Mouse (Mus musculus): ENCODE data around the gene Zfp800.

Gene Zfp800

GRCm38 (mm10) chr6:28397681-28398203, at the start of gene Zfp800:
Gene Zfp800 (minus strand): TSS chr6:28398005.
- DNase-seq (ENCODE audit: low spot score) = no peak

- DNase-seq (ENCODE audit: low spot score) = no peak
These were observed 33.7 kb upstream of the Zfp800 start for GRCm38 (mm10) chr6:28431538-28431855.

DNA sequence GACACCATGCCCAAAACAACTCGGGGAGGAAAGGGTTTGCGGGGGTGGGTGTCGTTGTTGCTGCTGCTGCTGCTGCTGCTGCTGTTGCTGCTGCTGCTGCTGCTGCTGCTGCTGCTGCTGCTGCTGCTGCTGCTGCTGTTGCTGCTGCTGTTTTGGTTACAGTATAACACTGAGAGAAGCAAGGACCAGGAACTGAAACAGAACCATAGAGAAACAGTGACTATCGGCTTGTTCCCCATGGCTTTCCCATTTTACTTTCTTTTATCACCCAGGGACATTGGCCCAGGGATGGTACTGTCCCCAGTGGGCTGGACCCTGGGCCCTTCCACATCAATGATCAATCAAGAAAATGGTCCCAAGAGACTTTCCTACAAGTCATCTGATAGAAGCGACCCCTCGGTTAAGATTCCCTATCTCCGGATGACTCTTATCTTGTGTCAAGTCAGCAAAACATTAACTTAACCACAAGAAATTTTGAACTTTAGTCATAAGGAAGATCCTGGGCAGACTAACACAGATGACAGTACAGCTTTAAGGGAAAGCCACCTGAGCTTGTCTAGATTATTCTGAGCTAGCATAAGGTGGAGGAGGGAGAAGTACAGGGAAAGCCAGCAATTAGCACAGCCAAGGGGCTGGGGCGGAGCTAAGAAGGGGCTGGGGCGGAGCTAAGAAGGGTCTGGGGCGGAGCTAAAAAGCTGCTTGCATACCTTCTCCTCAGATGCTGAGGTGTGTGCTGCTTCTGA, 33.2 kb upstream of the Zfp800 start:
- no peak for DNase-seq (ENCODE audit: low spot score)

- no peak for DNase-seq (ENCODE audit: low spot score)
These were observed 32.1 kb upstream of the Zfp800 start for GRCm38 (mm10) chr6:28429870-28430269.

- no peak for DNase-seq (ENCODE audit: low spot score)
These were observed 30.5 kb upstream of the Zfp800 start, which contains the start of gene Gcc1 for GRCm38 (mm10) chr6:28428290-28428689. Gene Gcc1 (minus strand): TSS chr6:28428390.

GRCm38 (mm10) chr6:28427096-28427839, 29.5 kb upstream of the Zfp800 start, which contains the start of gene Fscn3:
Gene Fscn3 (plus strand): TSS chr6:28427789.
- DNase-seq (ENCODE audit: low spot score) = no peak

DNA sequence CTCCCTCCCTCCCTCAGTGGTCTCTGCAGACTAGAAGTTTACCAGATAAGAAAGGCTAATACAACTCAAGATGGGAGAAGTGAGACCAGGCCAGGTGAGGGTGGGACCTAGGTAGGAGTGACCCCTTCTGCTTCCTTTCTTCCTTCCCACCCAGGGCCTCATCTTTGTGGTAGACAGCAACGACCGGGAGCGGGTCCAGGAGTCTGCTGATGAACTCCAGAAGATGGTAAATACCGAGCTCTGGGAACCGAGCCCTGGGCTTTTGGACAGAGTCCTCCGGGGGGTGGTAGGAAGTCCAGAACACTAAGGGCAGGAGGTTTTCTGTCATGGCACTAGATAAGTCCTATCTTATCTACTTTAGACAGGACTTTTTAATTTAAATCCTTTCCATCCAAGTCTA, 27.2 kb upstream of the Zfp800 start:
- DNase-seq (ENCODE audit: low spot score) = no peak

DNA sequence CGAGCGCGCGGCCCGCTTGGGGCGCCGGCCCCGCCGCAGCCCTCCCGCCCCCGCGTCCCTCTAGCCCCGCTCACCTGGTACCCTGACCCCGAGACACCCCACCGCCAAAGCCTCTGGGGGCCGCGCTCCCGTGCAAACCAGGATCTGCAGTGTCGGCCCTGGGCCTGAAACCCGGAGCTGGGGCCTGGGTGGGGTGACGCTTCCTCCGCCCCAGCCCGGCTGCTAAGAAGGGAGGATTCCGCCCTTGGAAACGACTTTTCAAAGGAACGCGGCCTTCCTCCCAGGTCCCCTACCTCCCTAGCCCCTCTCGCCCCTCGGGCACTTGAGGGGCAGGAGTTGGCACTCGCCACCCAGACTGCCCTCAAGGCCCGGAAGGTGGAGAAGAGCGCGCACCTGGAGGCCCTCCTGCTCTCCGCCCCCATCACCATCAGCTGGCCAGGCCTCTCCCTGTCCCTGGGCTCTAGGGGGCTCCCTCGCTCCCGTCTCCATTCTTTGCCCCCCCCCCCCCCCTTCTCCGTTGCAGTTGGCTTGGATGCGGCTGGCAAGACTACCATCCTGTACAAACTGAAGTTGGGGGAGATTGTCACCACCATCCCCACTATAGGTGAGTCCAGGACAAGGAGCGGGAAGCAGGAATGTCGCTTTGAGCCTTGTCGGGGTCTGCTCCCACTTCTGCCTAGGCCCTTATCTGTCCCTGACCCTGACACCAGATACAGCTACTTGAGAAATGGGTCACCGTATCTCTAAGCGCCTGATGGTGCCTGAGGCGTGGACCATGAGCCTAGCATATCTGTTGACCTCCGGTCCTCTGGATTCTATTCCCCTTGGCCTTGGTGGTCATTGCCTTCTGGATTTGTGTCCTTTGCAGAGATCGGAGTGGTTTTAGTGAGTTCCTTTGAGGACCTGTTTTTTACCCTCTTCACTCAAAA, 26.2 kb upstream of the Zfp800 start:
- DNase-seq (ENCODE audit: low spot score) = peak; percentile 44

DNA sequence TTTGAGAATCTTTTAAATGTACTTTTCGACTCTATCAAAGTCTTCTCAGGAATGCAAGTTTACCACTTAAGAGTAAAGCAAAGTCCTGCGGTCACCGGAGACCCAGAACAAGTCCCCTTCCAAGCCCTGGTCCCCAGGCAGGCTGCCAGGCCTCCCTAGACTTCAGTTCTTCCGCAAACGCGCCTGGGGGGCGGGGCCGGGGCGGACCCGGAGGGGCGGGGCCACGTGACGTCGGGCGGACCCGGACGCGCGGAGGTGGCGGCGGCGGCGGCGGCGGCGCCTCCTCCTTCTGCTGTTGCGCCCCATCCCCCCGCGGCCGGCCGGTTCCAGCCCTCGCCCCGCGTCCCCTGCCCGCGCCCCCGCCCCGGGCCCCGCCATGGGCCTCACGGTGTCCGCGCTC, 25.5 kb upstream of the Zfp800 start, which contains the start of gene Arf5:
TSS of gene Arf5 (plus strand) at position 248 of the 400 bp plus-strand sequence.
- DNase-seq (ENCODE audit: low spot score) = peak; percentile 99

DNA sequence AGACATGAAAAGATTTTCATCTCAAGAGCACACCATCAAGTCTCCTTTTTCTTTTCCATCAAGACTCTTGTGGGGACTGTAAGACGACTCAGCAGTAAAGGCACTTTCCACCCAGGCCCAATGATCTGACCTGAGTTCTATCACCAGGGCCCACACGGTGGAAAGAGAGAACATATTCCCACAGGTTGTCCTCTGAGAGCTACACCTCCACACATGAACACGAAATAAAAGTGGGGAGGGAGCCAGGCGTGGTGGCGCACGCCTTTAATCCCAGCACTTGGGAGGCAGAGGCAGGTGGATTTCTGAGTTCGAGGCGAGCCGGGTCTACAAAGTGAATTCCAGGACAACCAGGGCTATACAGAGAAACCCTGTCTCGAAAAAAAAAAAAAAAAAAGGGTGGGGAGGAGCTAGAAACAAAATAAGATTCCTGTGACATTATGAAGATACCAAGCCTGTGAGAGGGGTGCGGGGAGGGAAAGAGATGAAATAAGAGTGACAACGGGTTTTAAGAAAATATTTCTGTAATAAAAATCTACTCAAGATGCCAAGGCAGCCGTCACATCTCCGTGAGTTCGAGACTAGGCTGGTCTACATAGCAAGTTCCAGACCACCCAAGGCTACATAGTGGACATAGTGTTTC, 25.0 kb upstream of the Zfp800 start:
- DNase-seq (ENCODE audit: low spot score) = no peak

DNA sequence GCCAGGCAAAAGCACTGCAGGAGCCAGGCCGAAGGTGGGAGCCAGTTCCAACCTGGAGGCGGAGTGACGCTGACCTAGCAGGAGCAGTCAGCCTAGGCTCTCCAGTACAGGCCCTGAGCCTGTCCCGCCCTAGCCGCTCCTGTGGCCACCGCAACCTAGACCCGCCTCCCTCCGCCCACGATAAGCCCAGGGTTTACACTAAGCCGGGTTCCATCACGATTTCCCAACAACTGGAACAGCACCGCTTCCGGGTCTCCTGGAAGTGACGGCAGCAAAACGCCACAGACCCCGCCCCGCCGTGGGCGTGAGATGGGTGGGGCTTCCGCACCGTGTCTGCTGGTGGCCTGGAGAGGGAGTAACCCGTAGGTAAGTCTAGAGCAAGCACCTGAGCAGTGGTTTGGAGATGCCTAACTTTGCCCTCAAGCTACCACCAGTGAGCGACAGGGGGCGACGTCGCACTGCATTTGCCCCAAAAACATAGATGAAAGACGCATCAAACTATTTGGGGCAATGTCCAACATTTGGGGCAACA, 23.7 kb upstream of the Zfp800 start:
- peak; percentile 98 for DNase-seq (ENCODE audit: low spot score)

DNA sequence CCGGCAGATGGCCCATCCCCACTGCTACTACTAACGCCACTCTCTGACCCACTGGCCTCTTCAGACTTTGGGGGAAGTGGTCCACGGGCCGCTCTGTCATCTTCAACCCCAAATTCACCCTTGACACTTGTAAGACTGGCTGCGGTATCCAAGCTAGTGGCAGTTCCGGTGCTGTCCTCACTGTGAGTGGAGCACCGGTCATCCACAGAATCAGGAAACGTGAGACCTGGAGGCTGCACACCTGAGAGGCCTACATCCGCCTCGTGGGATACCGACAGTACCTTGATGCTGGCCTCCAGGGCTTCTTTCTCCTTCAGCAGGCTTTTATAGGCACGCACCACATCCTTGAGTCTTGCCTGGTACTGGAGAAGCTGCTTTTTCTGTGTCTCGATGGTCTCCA, 23.1 kb upstream of the Zfp800 start:
- DNase-seq (ENCODE audit: low spot score) = no peak

DNA sequence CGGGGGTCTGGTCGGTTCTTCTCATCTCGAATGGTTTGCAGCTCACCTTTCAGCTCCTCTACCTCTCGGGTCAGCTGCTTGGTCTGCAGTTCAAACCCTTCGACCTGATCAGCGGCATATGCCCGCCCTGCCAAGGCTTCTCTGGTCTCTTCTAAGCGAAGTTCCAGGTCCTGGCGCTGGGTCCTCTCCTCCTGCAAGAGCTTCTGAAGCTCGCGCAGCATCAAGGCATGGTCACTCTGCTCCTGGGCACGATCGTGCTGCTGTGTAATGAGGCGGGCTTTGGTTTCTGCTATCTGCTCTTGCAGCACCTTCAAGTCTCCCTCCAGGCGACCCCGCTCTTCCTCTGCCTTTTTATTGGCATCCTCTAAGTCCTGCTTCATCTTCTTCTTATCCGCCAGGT, 22.6 kb upstream of the Zfp800 start:
- no peak for DNase-seq (ENCODE audit: low spot score)

DNA sequence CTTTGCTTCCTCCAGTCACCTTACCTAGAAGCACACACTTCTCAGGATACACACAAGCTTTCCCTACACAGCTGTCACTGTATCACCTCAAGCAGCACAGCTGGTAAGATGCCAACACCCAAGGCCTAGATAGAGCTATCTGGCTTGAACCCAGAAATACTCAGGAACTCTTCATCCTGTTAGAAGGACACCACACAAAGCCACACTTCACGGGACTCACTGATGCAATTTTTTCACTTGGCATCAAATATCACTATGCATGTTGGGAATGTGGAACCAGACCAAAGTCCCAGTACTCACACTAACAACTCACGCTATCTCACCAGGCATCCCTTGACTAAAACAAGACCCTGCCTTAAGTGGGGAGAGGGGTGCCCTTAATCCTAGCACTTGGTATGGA, 21.9 kb upstream of the Zfp800 start:
- DNase-seq (ENCODE audit: low spot score) = no peak

DNA sequence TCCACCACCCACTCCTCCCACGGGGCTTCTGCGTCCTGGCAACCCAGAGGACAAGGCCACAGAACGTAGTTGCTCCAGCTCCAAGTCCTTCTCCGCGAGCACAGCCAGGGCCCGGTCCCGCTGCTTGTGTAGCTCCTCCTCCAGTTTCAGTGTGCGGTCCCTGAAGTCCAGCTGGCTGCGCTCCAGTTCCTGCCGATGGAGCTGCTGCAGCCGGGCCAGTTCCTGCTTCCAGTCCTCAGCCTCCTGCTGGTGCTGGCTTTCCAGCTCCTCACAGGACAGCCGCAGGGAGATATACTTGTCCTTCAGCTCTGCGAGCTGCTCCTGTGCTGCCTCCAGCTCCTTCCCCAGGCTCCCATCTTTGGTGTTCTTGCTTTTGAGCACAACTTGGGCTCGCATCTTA, 20.6 kb upstream of the Zfp800 start:
- DNase-seq (ENCODE audit: low spot score) = peak; percentile 47

- DNase-seq (ENCODE audit: low spot score) = no peak
These were observed 19.2 kb upstream of the Zfp800 start for GRCm38 (mm10) chr6:28416981-28417380.

DNA sequence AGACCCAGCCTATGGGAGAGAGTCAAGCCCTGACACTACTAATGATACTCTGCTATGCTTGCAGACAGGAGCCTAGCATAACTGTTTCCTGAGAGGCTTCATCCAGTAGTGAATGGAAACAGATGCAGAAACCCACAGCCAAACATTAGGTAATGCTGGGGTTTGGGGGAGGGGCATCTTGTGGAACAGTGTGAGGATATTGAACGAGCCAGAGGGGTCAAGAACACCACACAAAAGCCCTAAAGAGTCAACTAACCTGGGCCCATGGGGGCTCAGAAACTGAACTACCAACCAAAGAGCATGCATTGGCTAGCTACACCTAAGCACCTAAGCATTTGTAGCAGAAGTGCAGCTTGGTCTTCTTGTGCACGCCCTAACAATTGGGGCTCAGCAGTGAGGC, 13.4 kb upstream of the Zfp800 start:
- no peak for DNase-seq (ENCODE audit: low spot score)

DNA sequence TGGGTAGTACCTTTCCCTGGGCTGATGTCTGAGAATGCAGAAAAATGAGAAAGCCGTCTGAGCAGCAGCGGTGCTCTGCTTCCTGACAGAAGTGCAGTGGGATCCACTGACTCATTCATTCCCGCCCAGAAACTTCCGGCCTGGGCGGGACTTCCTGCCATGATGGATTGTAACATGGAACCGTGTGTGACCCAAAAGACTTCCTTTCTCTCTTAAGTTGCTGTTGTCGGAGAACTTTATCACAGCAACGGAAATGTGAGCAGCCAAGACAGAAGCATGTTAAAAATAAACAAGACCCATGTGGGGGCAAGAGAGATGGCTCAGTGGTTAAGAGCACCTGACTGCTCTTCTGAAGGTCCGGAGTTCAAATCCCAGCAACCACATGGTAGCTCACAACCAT, 12.2 kb upstream of the Zfp800 start:
- DNase-seq (ENCODE audit: low spot score) = no peak

- DNase-seq (ENCODE audit: low spot score) = no peak
These were observed 2.0 kb upstream of the Zfp800 start for GRCm38 (mm10) chr6:28399791-28400190.

- no peak for DNase-seq (ENCODE audit: low spot score)
These were observed 921 bp upstream of the Zfp800 start for GRCm38 (mm10) chr6:28398726-28399125.

GRCm38 (mm10) chr6:28396853-28397457, 850 bp downstream of the Zfp800 start:
- no peak for DNase-seq (ENCODE audit: low spot score)
